ENCODE assay signal across 22 mouse cellular contexts in genomic region chr3:85725971-85726370, GRCm38 (mm10).
"Had no signal": no experiment of that assay in that cellular context is flagged by ENCODE, and none has a peak within 500 bp of the region (broad histone marks: within the 10 kb centered on the region; RNA-seq: fewer than 3 reads in every experiment).

No protein-coding gene starts in this region.

- H3K4me2 ChIP-seq: heart, embryonic 12.5 days; hindbrain, embryonic 12.5 days; hindbrain, embryonic 14.5 days; intestine, embryonic 15.5 days; limb, embryonic 12.5 days had no signal

- H3K4me3 ChIP-seq: gastrocnemius, adult 2 months; heart, embryonic 12.5 days; hindbrain, embryonic 10.5 days; hindbrain, embryonic 12.5 days; intestine, embryonic 15.5 days; layer of hippocampus, adult 2 months; left cerebral cortex, adult 2 months; limb, embryonic 10.5 days; limb, embryonic 12.5 days had no signal

- H3K27me3 ChIP-seq: heart, embryonic 12.5 days; hindbrain, embryonic 12.5 days; intestine, embryonic 15.5 days; limb, embryonic 12.5 days had no signal

- H3K36me3 ChIP-seq: heart, embryonic 12.5 days; hindbrain, embryonic 10.5 days; hindbrain, embryonic 12.5 days; intestine, embryonic 15.5 days; limb, embryonic 10.5 days; limb, embryonic 12.5 days had no signal

- ATAC-seq: hindbrain, embryonic 16.5 days; inflammation-experienced regulatory T-cells, adult 6 months; intestine, embryonic 15.5 days; intestine, postnatal 0 days had no signal

- H3K27ac ChIP-seq: gastrocnemius, adult 2 months; hindbrain, embryonic 10.5 days; hindbrain, embryonic 12.5 days; hindbrain, embryonic 14.5 days; intestine, embryonic 15.5 days; left cerebral cortex, adult 2 months; limb, embryonic 10.5 days; limb, embryonic 12.5 days had no signal

- H3K4me1 ChIP-seq: heart, embryonic 12.5 days; hindbrain, embryonic 10.5 days; hindbrain, embryonic 12.5 days; intestine, embryonic 15.5 days; limb, embryonic 10.5 days; limb, embryonic 12.5 days had no signal

- H3K9me3 ChIP-seq: heart, embryonic 12.5 days; hindbrain, embryonic 10.5 days; hindbrain, embryonic 12.5 days; intestine, embryonic 15.5 days; limb, embryonic 10.5 days; limb, embryonic 12.5 days had no signal

- DNase-seq: gastrocnemius, adult 2 months; gastrocnemius, postnatal 10 days; gastrocnemius, postnatal 25 days; heart, postnatal 10 days; heart, postnatal 4 days; kidney, adult 18-20 months; kidney, adult 8-10 months; kidney, postnatal 10 days; kidney, postnatal 25 days; kidney, postnatal 4 days had no signal

- H3K9ac ChIP-seq: heart, embryonic 12.5 days; hindbrain, embryonic 12.5 days; hindbrain, embryonic 14.5 days; intestine, embryonic 15.5 days; limb, embryonic 12.5 days had no signal
